Mouse (Mus musculus): ENCODE measurements around the gene Olfr411. TPM values are rescaled to one million over a fixed set of nuclear protein-coding genes. Genes with fewer than 3 reads are reported as not detected.

The Olfr411 gene
- not detected in 2 replicates for polyA plus RNA-seq (2015; fragmentation: Nextera tagmentation; extraction: Ambion mirVana)

GRCm38 (mm10) chr11:74352550-74352949 lies at the start of gene Olfr411:
Gene Olfr411 (minus strand): TSS chr11:74352650.
- no peak within 1 kb of the TSS for H3K27ac ChIP-seq (ENCODE audit: low read length)
- 78% methylated on average over 3 of the region's 3 CpGs for WGBS
- H3K9ac ChIP-seq (ENCODE audit: low read length) = no peak within 1 kb of the TSS
- H3K9me3 ChIP-seq (ENCODE audit: control insufficient read depth, low read length) = no peaks in the 10 kb centered on the region
- no peak within 1 kb of the TSS for H3K4me3 ChIP-seq (ENCODE audit: low read length)
- H3K27me3 ChIP-seq (ENCODE audit: control insufficient read depth, insufficient read depth, low read depth, low read length) = no peaks in the 10 kb centered on the region
- H3K4me1 ChIP-seq (replicated peaks; ENCODE audit: control insufficient read depth, insufficient read depth, low read length) = no peaks in the 10 kb centered on the region
- ATAC-seq (ENCODE audit: low read depth) = no peak
- H3K36me3 ChIP-seq (ENCODE audit: control insufficient read depth, insufficient read depth, low read length) = no peaks in the 10 kb centered on the region
- no peak within 1 kb of the TSS for H3K4me2 ChIP-seq (ENCODE audit: low read depth, low read length)

- 40% methylated on average over 2 of the region's 2 CpGs for WGBS
- Histone ChIP-seq H3K27ac (ENCODE audit: low read length) (no peak overlapping the region), H3K9me3 (ENCODE audit: control insufficient read depth, low read length) (no peaks in the 10 kb centered on the region), H3K9ac (ENCODE audit: low read length) (no peak overlapping the region), H3K4me2 (ENCODE audit: low read depth, low read length) (no peak overlapping the region), H3K27me3 (ENCODE audit: control insufficient read depth, insufficient read depth, low read depth, low read length) (no peaks in the 10 kb centered on the region), H3K36me3 (ENCODE audit: control insufficient read depth, insufficient read depth, low read length) (no peaks in the 10 kb centered on the region), H3K4me3 (ENCODE audit: low read length) (no peak overlapping the region), H3K4me1 (replicated peaks; ENCODE audit: control insufficient read depth, insufficient read depth, low read length) (no peaks in the 10 kb centered on the region)
- no peak for ATAC-seq (ENCODE audit: low read depth)
Observed at GRCm38 (mm10) chr11:74402126-74402525, 49.7 kb upstream of the Olfr411 start.

GRCm38 (mm10) chr11:74395583-74395982 lies 43.1 kb upstream of the Olfr411 start:
- Histone ChIP-seq H3K4me1 (replicated peaks; ENCODE audit: control insufficient read depth, insufficient read depth, low read length) (no peaks in the 10 kb centered on the region), H3K4me3 (ENCODE audit: low read length) (no peak overlapping the region), H3K27ac (ENCODE audit: low read length) (no peak overlapping the region), H3K36me3 (ENCODE audit: control insufficient read depth, insufficient read depth, low read length) (no peaks in the 10 kb centered on the region), H3K27me3 (ENCODE audit: control insufficient read depth, insufficient read depth, low read depth, low read length) (no peaks in the 10 kb centered on the region), H3K9ac (ENCODE audit: low read length) (no peak overlapping the region), H3K4me2 (ENCODE audit: low read depth, low read length) (no peak overlapping the region), H3K9me3 (ENCODE audit: control insufficient read depth, low read length) (no peaks in the 10 kb centered on the region)
- WGBS = 78% methylated on average over 18 of the region's 18 CpGs
- ATAC-seq (ENCODE audit: low read depth) = no peak

GRCm38 (mm10) chr11:74393489-74393888 lies 41.0 kb upstream of the Olfr411 start:
- no peaks in the 10 kb centered on the region for H3K9me3 ChIP-seq (ENCODE audit: control insufficient read depth, low read length)
- H3K36me3 ChIP-seq (ENCODE audit: control insufficient read depth, insufficient read depth, low read length) = no peaks in the 10 kb centered on the region
- peak; percentile 47; the same call in 1 of the 2 replicates for ATAC-seq (ENCODE audit: low read depth)
- H3K9ac ChIP-seq (ENCODE audit: low read length) = no peak overlapping the region
- no peak overlapping the region for H3K27ac ChIP-seq (ENCODE audit: low read length)
- H3K4me2 ChIP-seq (ENCODE audit: low read depth, low read length) = no peak overlapping the region
- no peak overlapping the region for H3K4me3 ChIP-seq (ENCODE audit: low read length)
- H3K4me1 ChIP-seq (replicated peaks; ENCODE audit: control insufficient read depth, insufficient read depth, low read length) = no peaks in the 10 kb centered on the region
- 60% methylated on average over 5 of the region's 5 CpGs for WGBS
- H3K27me3 ChIP-seq (ENCODE audit: control insufficient read depth, insufficient read depth, low read depth, low read length) = no peaks in the 10 kb centered on the region

- no peak overlapping the region for H3K4me2 ChIP-seq (ENCODE audit: low read depth, low read length)
- ATAC-seq (ENCODE audit: low read depth) = no peak
- H3K4me3 ChIP-seq (ENCODE audit: low read length) = no peak overlapping the region
- H3K4me1 ChIP-seq (replicated peaks; ENCODE audit: control insufficient read depth, insufficient read depth, low read length) = no peaks in the 10 kb centered on the region
- H3K27ac ChIP-seq (ENCODE audit: low read length) = no peak overlapping the region
- no peaks in the 10 kb centered on the region for H3K36me3 ChIP-seq (ENCODE audit: control insufficient read depth, insufficient read depth, low read length)
- WGBS = 75% methylated on average over 6 of the region's 6 CpGs
- no peak overlapping the region for H3K9ac ChIP-seq (ENCODE audit: low read length)
- H3K9me3 ChIP-seq (ENCODE audit: control insufficient read depth, low read length) = no peaks in the 10 kb centered on the region
- H3K27me3 ChIP-seq (ENCODE audit: control insufficient read depth, insufficient read depth, low read depth, low read length) = no peaks in the 10 kb centered on the region
Observed at GRCm38 (mm10) chr11:74392903-74393302, 40.5 kb upstream of the Olfr411 start.

GRCm38 (mm10) chr11:74391899-74392298 lies 39.4 kb upstream of the Olfr411 start:
- no peak for ATAC-seq (ENCODE audit: low read depth)

GRCm38 (mm10) chr11:74387203-74387602 lies 34.8 kb upstream of the Olfr411 start:
- ATAC-seq (ENCODE audit: low read depth) = no peak
- 66% methylated on average over 5 of the region's 5 CpGs for WGBS
- Histone ChIP-seq H3K4me2 (ENCODE audit: low read depth, low read length) (no peak overlapping the region), H3K36me3 (ENCODE audit: control insufficient read depth, insufficient read depth, low read length) (no peaks in the 10 kb centered on the region), H3K9ac (ENCODE audit: low read length) (no peak overlapping the region), H3K4me3 (ENCODE audit: low read length) (no peak overlapping the region), H3K27ac (ENCODE audit: low read length) (no peak overlapping the region), H3K4me1 (replicated peaks; ENCODE audit: control insufficient read depth, insufficient read depth, low read length) (peaks cover 5% of the 10 kb centered on the region), H3K9me3 (ENCODE audit: control insufficient read depth, low read length) (no peaks in the 10 kb centered on the region), H3K27me3 (ENCODE audit: control insufficient read depth, insufficient read depth, low read depth, low read length) (no peaks in the 10 kb centered on the region)

More at GRCm38 (mm10) chr11:74391899-74392298, 39.4 kb upstream of the Olfr411 start:
- no peak overlapping the region for H3K4me3 ChIP-seq (ENCODE audit: low read length)
- H3K27ac ChIP-seq (ENCODE audit: low read length) = no peak overlapping the region
- H3K9ac ChIP-seq (ENCODE audit: low read length) = no peak overlapping the region
- H3K27me3 ChIP-seq (ENCODE audit: control insufficient read depth, insufficient read depth, low read depth, low read length) = no peaks in the 10 kb centered on the region
- no peaks in the 10 kb centered on the region for H3K9me3 ChIP-seq (ENCODE audit: control insufficient read depth, low read length)
- no peaks in the 10 kb centered on the region for H3K4me1 ChIP-seq (replicated peaks; ENCODE audit: control insufficient read depth, insufficient read depth, low read length)
- H3K36me3 ChIP-seq (ENCODE audit: control insufficient read depth, insufficient read depth, low read length) = no peaks in the 10 kb centered on the region
- no peak overlapping the region for H3K4me2 ChIP-seq (ENCODE audit: low read depth, low read length)
- 77% methylated on average over 11 of the region's 11 CpGs for WGBS

GRCm38 (mm10) chr11:74385674-74386073 lies 33.2 kb upstream of the Olfr411 start:
- H3K4me1 ChIP-seq (replicated peaks; ENCODE audit: control insufficient read depth, insufficient read depth, low read length) = peaks cover 5% of the 10 kb centered on the region
- ATAC-seq (ENCODE audit: low read depth) = no peak
- H3K27me3 ChIP-seq (ENCODE audit: control insufficient read depth, insufficient read depth, low read depth, low read length) = no peaks in the 10 kb centered on the region
- H3K4me3 ChIP-seq (ENCODE audit: low read length) = no peak overlapping the region
- WGBS = 42% methylated on average over 9 of the region's 9 CpGs
- H3K9me3 ChIP-seq (ENCODE audit: control insufficient read depth, low read length) = no peaks in the 10 kb centered on the region
- no peaks in the 10 kb centered on the region for H3K36me3 ChIP-seq (ENCODE audit: control insufficient read depth, insufficient read depth, low read length)
- H3K4me2 ChIP-seq (ENCODE audit: low read depth, low read length) = no peak overlapping the region
- H3K9ac ChIP-seq (ENCODE audit: low read length) = no peak overlapping the region
- peak overlapping the region; percentile 33; the same call in 1 of the 2 replicates for H3K27ac ChIP-seq (ENCODE audit: low read length)

GRCm38 (mm10) chr11:74379166-74379873 lies 26.9 kb upstream of the Olfr411 start:
- no peak for ATAC-seq (ENCODE audit: low read depth)
- 38% methylated on average over 4 of the region's 4 CpGs for WGBS

More at GRCm38 (mm10) chr11:74379166-74379873, 26.9 kb upstream of the Olfr411 start:
- Histone ChIP-seq H3K9me3 (ENCODE audit: control insufficient read depth, low read length) (no peaks in the 10 kb centered on the region), H3K27me3 (ENCODE audit: control insufficient read depth, insufficient read depth, low read depth, low read length) (no peaks in the 10 kb centered on the region), H3K9ac (ENCODE audit: low read length) (no peak overlapping the region), H3K4me1 (replicated peaks; ENCODE audit: control insufficient read depth, insufficient read depth, low read length) (no peaks in the 10 kb centered on the region), H3K36me3 (ENCODE audit: control insufficient read depth, insufficient read depth, low read length) (no peaks in the 10 kb centered on the region), H3K4me2 (ENCODE audit: low read depth, low read length) (no peak overlapping the region), H3K27ac (ENCODE audit: low read length) (no peak overlapping the region), H3K4me3 (ENCODE audit: low read length) (no peak overlapping the region)
